Mouse (Mus musculus) liver, embryonic 12.5 days (tissue): Measurements from ENCODE around the gene Olfr525. TPM values are rescaled to one million over a fixed set of nuclear protein-coding genes. Genes with fewer than 3 reads are reported as not detected.

Experiments used
- ATAC-seq: fragments of 200-750 bp; cut with Nextera tagmentation; 2 replicates; pipeline ENCODE4 v1.8.0; 2017; ENCODE audit warnings: moderate number of reproducible peaks, mild to moderate bottlenecking, moderate library complexity
- H3K27ac ChIP-seq: fragments of 300-500 bp; sonication (generic); 2 replicates; pipeline ENCODE4 v1.5.1; 2016; ENCODE audit warnings: mild to moderate bottlenecking
- H3K27me3 ChIP-seq: fragments of 300-500 bp; sonication (generic); replicated peaks from 2 replicates; pipeline ENCODE4 v1.6.1; 2016; ENCODE audit warnings: mild to moderate bottlenecking, moderate library complexity
- H3K36me3 ChIP-seq: fragments of 300-500 bp; sonication (generic); 2 replicates; pipeline ENCODE4 v1.6.1; 2016; ENCODE audit warnings: mild to moderate bottlenecking, moderate library complexity
- H3K4me1 ChIP-seq: fragments of 300-500 bp; sonication (generic); 2 replicates; pipeline ENCODE4 v1.6.1; 2016
- H3K4me2 ChIP-seq: fragments of 300-500 bp; sonication (generic); 2 replicates; pipeline ENCODE4 v1.6.1; 2016; ENCODE audit warnings: mild to moderate bottlenecking, moderate library complexity
- H3K4me3 ChIP-seq: fragments of 300-500 bp; sonication (generic); 2 replicates; pipeline ENCODE4 v1.5.1; 2016; ENCODE audit warnings: mild to moderate bottlenecking, moderate library complexity
- H3K9ac ChIP-seq: fragments of 300-500 bp; sonication (generic); 2 replicates; pipeline ENCODE4 v1.6.1; 2016; ENCODE audit warnings: mild to moderate bottlenecking, moderate library complexity
- H3K9me3 ChIP-seq: fragments of 300-500 bp; sonication (generic); replicated peaks from 2 replicates; pipeline ENCODE4 v1.6.1; 2016; ENCODE audit warnings: mild to moderate bottlenecking, moderate library complexity
- WGBS: fragments of 180-500 bp; shearing (Covaris S2); methylation state at CpG from one replicate; pipeline ENCODE4 v1.1.7; 2016; ENCODE audit not compliant: insufficient replicate concordance; 5-methylcytosine and 5-hydroxymethylcytosine counted together
- polyA plus RNA-seq: library from polyadenylated mRNA; unstranded; fragments of >200 nt; fragmentation: Nextera tagmentation; extraction: Ambion mirVana; gene quantifications from 2 replicates; pipeline ENCODE4 v1.2.1, GENCODE M21; 2016

Olfr525 gene
- polyA plus RNA-seq: not detected in 2 replicates

GRCm38 (mm10) chr7:140320558-140320957 lies at the start of gene Olfr525:
TSS of gene Olfr525 (plus strand) at chr7:140320858.
- no peak within 1 kb of the TSS for H3K4me3 ChIP-seq
- no peaks in the 10 kb centered on the region for H3K27me3 ChIP-seq
- ATAC-seq: no peak
- no peak within 1 kb of the TSS for H3K4me2 ChIP-seq
- no peaks in the 10 kb centered on the region for H3K36me3 ChIP-seq
- no peaks in the 10 kb centered on the region for H3K4me1 ChIP-seq
- H3K27ac ChIP-seq: no peak within 1 kb of the TSS
- 33% methylated on average over 1 of the region's 1 CpGs for WGBS
- H3K9ac ChIP-seq: no peak within 1 kb of the TSS
- H3K9me3 ChIP-seq: no peaks in the 10 kb centered on the region

- H3K4me1 ChIP-seq: no peaks in the 10 kb centered on the region
- no peaks in the 10 kb centered on the region for H3K36me3 ChIP-seq
- H3K27me3 ChIP-seq: no peaks in the 10 kb centered on the region
- WGBS: 72% methylated on average over 9 of the region's 9 CpGs
- peaks cover 3% of the 10 kb centered on the region; the same call in 1 of the 2 replicates for H3K9me3 ChIP-seq
- no peak overlapping the region for H3K4me3 ChIP-seq
- no peak overlapping the region for H3K4me2 ChIP-seq
- H3K27ac ChIP-seq: no peak overlapping the region
- ATAC-seq: no peak
- no peak overlapping the region for H3K9ac ChIP-seq
These were observed 24.9 kb upstream of the Olfr525 start for GRCm38 (mm10) chr7:140295746-140296145.

- Histone ChIP-seq H3K36me3 (no peaks in the 10 kb centered on the region), H3K4me2 (no peak overlapping the region), H3K27me3 (no peaks in the 10 kb centered on the region), H3K27ac (no peak overlapping the region), H3K9me3 (peaks cover 3% of the 10 kb centered on the region; the same call in 1 of the 2 replicates), H3K4me3 (no peak overlapping the region), H3K4me1 (no peaks in the 10 kb centered on the region), H3K9ac (no peak overlapping the region)
- ATAC-seq: no peak
- WGBS: 65% methylated on average over 6 of the region's 6 CpGs
These were observed 23.8 kb upstream of the Olfr525 start for GRCm38 (mm10) chr7:140296876-140297275.

GRCm38 (mm10) chr7:140299416-140299815 lies 21.2 kb upstream of the Olfr525 start:
- no peaks in the 10 kb centered on the region for H3K4me1 ChIP-seq
- H3K36me3 ChIP-seq: no peaks in the 10 kb centered on the region
- ATAC-seq: no peak
- no peak overlapping the region for H3K4me3 ChIP-seq
- H3K4me2 ChIP-seq: no peak overlapping the region
- 0 out of 2 replicates have a peak, but pooled peaks cover 3% of the 10 kb centered on the region for H3K9me3 ChIP-seq
- H3K27me3 ChIP-seq: no peaks in the 10 kb centered on the region
- WGBS: 63% methylated on average over 3 of the region's 3 CpGs
- H3K27ac ChIP-seq: no peak overlapping the region
- no peak overlapping the region for H3K9ac ChIP-seq

DNA sequence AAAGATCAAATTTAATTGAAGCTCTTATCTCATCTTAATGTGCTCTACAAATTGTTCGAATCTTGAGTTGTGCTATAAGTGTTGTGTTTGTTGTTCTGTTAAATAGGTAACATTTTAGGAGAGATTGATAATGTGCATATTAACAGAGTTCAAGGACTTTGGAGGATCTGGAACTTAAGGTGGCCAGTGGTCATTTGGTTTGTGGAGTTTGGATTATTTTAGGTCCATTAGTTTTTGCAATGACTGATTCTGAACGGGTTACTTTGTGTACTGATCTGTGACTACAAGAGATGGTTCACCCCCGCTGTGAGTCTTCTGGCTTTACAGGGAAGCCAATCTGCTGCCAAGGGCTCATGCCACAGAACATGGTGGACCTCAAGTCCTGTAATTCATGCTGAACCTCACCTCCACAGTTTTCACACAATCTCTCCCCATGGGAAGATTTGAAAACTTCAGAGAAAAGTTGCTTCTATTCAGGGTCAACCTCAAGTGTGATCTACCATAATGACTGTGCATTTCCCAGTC lies 735 bp upstream of the Olfr525 start:
- no peak overlapping the region for H3K9ac ChIP-seq
- H3K9me3 ChIP-seq: no peaks in the 10 kb centered on the region
- H3K27ac ChIP-seq: no peak overlapping the region
- 58% methylated on average over 3 of the region's 3 CpGs for WGBS
- no peak overlapping the region for H3K4me3 ChIP-seq
- H3K4me1 ChIP-seq: no peaks in the 10 kb centered on the region
- no peak for ATAC-seq
- no peaks in the 10 kb centered on the region for H3K27me3 ChIP-seq
- H3K36me3 ChIP-seq: no peaks in the 10 kb centered on the region
- no peak overlapping the region for H3K4me2 ChIP-seq

- H3K9me3 ChIP-seq: no peaks in the 10 kb centered on the region
- no peak overlapping the region for H3K4me3 ChIP-seq
- H3K4me1 ChIP-seq: no peaks in the 10 kb centered on the region
- H3K36me3 ChIP-seq: no peaks in the 10 kb centered on the region
- H3K27ac ChIP-seq: no peak overlapping the region
- no peak overlapping the region for H3K9ac ChIP-seq
- no peaks in the 10 kb centered on the region for H3K27me3 ChIP-seq
- ATAC-seq: no peak
- H3K4me2 ChIP-seq: no peak overlapping the region
These were observed 477 bp downstream of the Olfr525 start for GRCm38 (mm10) chr7:140321135-140321534.

- H3K36me3 ChIP-seq: no peaks in the 10 kb centered on the region
- 38% methylated on average over 1 of the region's 1 CpGs for WGBS
- H3K9ac ChIP-seq: no peak overlapping the region
- no peak for ATAC-seq
- H3K9me3 ChIP-seq: no peaks in the 10 kb centered on the region
- no peaks in the 10 kb centered on the region for H3K4me1 ChIP-seq
- no peak overlapping the region for H3K4me3 ChIP-seq
- no peak overlapping the region for H3K4me2 ChIP-seq
- no peak overlapping the region for H3K27ac ChIP-seq
- H3K27me3 ChIP-seq: no peaks in the 10 kb centered on the region
These were observed 9.2 kb downstream of the Olfr525 start for GRCm38 (mm10) chr7:140329766-140330304.

- H3K9me3 ChIP-seq: no peaks in the 10 kb centered on the region
- ATAC-seq: no peak
- 83% methylated on average over 2 of the region's 2 CpGs for WGBS
These were observed 13.1 kb downstream of the Olfr525 start, which contains the start of gene Olfr527 for GRCm38 (mm10) chr7:140333717-140334116. TSS of gene Olfr527 (plus strand) at chr7:140334017.

GRCm38 (mm10) chr7:140361571-140361970 lies 40.9 kb downstream of the Olfr525 start, which contains the start of gene Olfr60:
TSS of gene Olfr60 (minus strand) at chr7:140361671.
- H3K27ac ChIP-seq: no peak within 1 kb of the TSS

More at GRCm38 (mm10) chr7:140333717-140334116, 13.1 kb downstream of the Olfr525 start, which contains the start of gene Olfr527:
- H3K4me1 ChIP-seq: no peaks in the 10 kb centered on the region
- H3K27me3 ChIP-seq: no peaks in the 10 kb centered on the region
- no peak within 1 kb of the TSS for H3K9ac ChIP-seq
- H3K27ac ChIP-seq: no peak within 1 kb of the TSS
- no peaks in the 10 kb centered on the region for H3K36me3 ChIP-seq
- H3K4me2 ChIP-seq: no peak within 1 kb of the TSS
- H3K4me3 ChIP-seq: no peak within 1 kb of the TSS

GRCm38 (mm10) chr7:140374300-140374699 lies 53.6 kb downstream of the Olfr525 start:
- Histone ChIP-seq H3K27ac (no peak overlapping the region), H3K9ac (no peak overlapping the region), H3K4me3 (no peak overlapping the region), H3K9me3 (no peaks in the 10 kb centered on the region), H3K27me3 (no peaks in the 10 kb centered on the region), H3K4me2 (no peak overlapping the region), H3K4me1 (no peaks in the 10 kb centered on the region), H3K36me3 (no peaks in the 10 kb centered on the region)
- ATAC-seq: no peak
- 56% methylated on average over 4 of the region's 4 CpGs for WGBS

More at GRCm38 (mm10) chr7:140361571-140361970, 40.9 kb downstream of the Olfr525 start, which contains the start of gene Olfr60:
- Histone ChIP-seq H3K4me2 (no peak within 1 kb of the TSS), H3K27me3 (no peaks in the 10 kb centered on the region), H3K9ac (no peak within 1 kb of the TSS), H3K9me3 (no peaks in the 10 kb centered on the region), H3K36me3 (no peaks in the 10 kb centered on the region), H3K4me1 (no peaks in the 10 kb centered on the region), H3K4me3 (no peak within 1 kb of the TSS)
- 42% methylated on average over 3 of the region's 3 CpGs for WGBS
- no peak for ATAC-seq

GRCm38 (mm10) chr7:140376231-140376630 lies 55.6 kb downstream of the Olfr525 start, which contains the start of gene Olfr530:
TSS of gene Olfr530 (minus strand) at chr7:140376331.
- no peak for ATAC-seq

GRCm38 (mm10) chr7:140376911-140377310 lies 56.3 kb downstream of the Olfr525 start:
- Histone ChIP-seq H3K27me3 (no peaks in the 10 kb centered on the region), H3K4me1 (no peaks in the 10 kb centered on the region), H3K27ac (no peak overlapping the region), H3K9ac (no peak overlapping the region), H3K4me2 (no peak overlapping the region), H3K9me3 (no peaks in the 10 kb centered on the region), H3K36me3 (no peaks in the 10 kb centered on the region), H3K4me3 (no peak overlapping the region)
- no peak for ATAC-seq
- WGBS: 76% methylated on average over 2 of the region's 2 CpGs

More at GRCm38 (mm10) chr7:140376231-140376630, 55.6 kb downstream of the Olfr525 start, which contains the start of gene Olfr530:
- Histone ChIP-seq H3K36me3 (no peaks in the 10 kb centered on the region), H3K9me3 (no peaks in the 10 kb centered on the region), H3K9ac (no peak within 1 kb of the TSS), H3K4me1 (no peaks in the 10 kb centered on the region), H3K4me2 (no peak within 1 kb of the TSS), H3K27me3 (no peaks in the 10 kb centered on the region), H3K4me3 (no peak within 1 kb of the TSS), H3K27ac (no peak within 1 kb of the TSS)
- WGBS: 46% methylated on average over 1 of the region's 1 CpGs
